Mouse (Mus musculus): Measurements from ENCODE around the gene Trim29. TPM values are rescaled to one million over a fixed set of nuclear protein-coding genes. Genes with fewer than 3 reads are reported as not detected.

Trim29 gene
- total and polyA plus RNA-seq, 3 experiments: not detected

DNA sequence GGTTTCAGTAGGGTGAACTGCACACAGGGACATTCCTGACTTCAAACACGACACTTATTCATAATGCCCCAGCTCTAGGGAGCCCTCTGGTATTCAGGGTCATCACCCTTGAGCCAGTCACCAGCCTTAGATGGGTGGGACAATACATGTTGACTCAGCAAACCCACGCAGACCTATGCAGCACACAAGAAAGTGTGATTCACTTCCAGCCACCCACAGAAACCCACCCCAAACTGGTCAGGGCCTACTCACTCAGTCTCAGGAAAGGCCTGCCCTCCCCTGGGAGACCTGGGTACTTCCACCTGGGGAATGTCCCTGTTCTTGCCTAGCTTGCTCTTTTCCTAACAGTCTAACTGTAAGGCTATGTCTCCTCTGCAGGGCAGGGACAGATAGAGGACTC, 48.7 kb upstream of the Trim29 start:
- no peak for TF ChIP-seq POLR2AphosphoS5 (IDR thresholded peaks at IDR 0.05; ENCODE audit: borderline replicate concordance, low read depth, low read length)
- no peak for TF ChIP-seq MYC (IDR thresholded peaks at IDR 0.05; ENCODE audit: low read depth, low read length)
- TF ChIP-seq CTCF (IDR thresholded peaks at IDR 0.05 in 2 of 3, conservative IDR thresholded peaks at IDR 0.05 in 1 of 3; ENCODE audit: control insufficient read depth in 1 of 3, insufficient read depth in 1 of 3, low read depth in 2 of 3, low read length in 3 of 3, poor library complexity in 1 of 3, severe bottlenecking in 1 of 3): peak in 1 of 3 experiments; percentile 8; a peak in 1 of 6 replicates
- TF ChIP-seq CHD1 (IDR thresholded peaks at IDR 0.05; ENCODE audit: low read depth, low read length): no peak
- TF ChIP-seq ZC3H11A (IDR thresholded peaks at IDR 0.05; ENCODE audit: low read depth, low read length): no peak
- TF ChIP-seq ZNF384 (IDR thresholded peaks at IDR 0.05; ENCODE audit: low read depth, low read length): no peak
- no peaks in the 10 kb centered on the region for H3K27me3 ChIP-seq (ENCODE audit: control insufficient read depth in 1 of 2, insufficient read depth in 2 of 2, low read length in 2 of 2)
- H3K4me1 ChIP-seq (ENCODE audit: control insufficient read depth in 1 of 2, insufficient read depth in 2 of 2, low read length in 2 of 2): no peaks in the 10 kb centered on the region
- no peaks in the 10 kb centered on the region for H3K36me3 ChIP-seq (ENCODE audit: control insufficient read depth in 1 of 2, insufficient read depth in 2 of 2, low read length in 2 of 2)
- DNase-seq (ENCODE audit: low read depth, low spot score): no peak
- H3K9ac ChIP-seq (ENCODE audit: control insufficient read depth, low read depth, low read length, poor library complexity, severe bottlenecking): no peak overlapping the region
- H3K4me3 ChIP-seq (ENCODE audit: control insufficient read depth in 1 of 2, insufficient read depth in 1 of 2, low read depth in 2 of 2, low read length in 2 of 2): no peak overlapping the region
- H3K27ac ChIP-seq (ENCODE audit: control insufficient read depth, low read depth, low read length): no peak overlapping the region
- no peaks in the 10 kb centered on the region for H3K9me3 ChIP-seq (replicated peaks; ENCODE audit: insufficient read depth, low read length)
- no peaks in the 10 kb centered on the region for H3K79me2 ChIP-seq (ENCODE audit: control insufficient read depth, insufficient read depth, low read length, poor library complexity)

DNA sequence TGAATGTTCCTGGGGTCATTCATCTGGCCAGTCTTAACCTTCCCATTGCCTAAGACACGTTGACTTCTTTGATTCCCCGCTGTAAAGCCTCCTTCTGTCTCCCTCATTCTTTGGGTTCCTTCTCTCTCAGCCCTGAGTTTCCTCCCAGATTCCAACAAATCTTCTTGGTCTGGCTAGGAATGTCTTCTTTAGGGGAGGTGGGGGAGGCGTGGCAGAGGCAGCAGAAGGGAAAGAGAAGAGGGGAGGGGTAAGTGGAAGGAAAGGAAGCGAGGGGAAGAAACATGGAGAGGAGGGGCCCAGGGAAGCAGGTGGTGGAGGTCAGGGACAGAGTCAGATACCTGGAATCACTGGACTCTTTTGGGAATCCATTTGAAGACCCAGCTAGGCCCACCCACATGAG, 48.3 kb upstream of the Trim29 start:
- no peak for DNase-seq (ENCODE audit: low read depth, low spot score)
- no peak overlapping the region for H3K9ac ChIP-seq (ENCODE audit: control insufficient read depth, low read depth, low read length, poor library complexity, severe bottlenecking)
- no peak overlapping the region for H3K27ac ChIP-seq (ENCODE audit: control insufficient read depth, low read depth, low read length)
- no peaks in the 10 kb centered on the region for H3K9me3 ChIP-seq (replicated peaks; ENCODE audit: insufficient read depth, low read length)
- TF ChIP-seq CHD2 (IDR thresholded peaks at IDR 0.05; ENCODE audit: low read length) (no peak), CTCF (IDR thresholded peaks at IDR 0.05 in 2 of 3, conservative IDR thresholded peaks at IDR 0.05 in 1 of 3; ENCODE audit: control insufficient read depth in 1 of 3, insufficient read depth in 1 of 3, low read depth in 2 of 3, low read length in 3 of 3, poor library complexity in 1 of 3, severe bottlenecking in 1 of 3) (no peak), ETS1 (IDR thresholded peaks at IDR 0.05; ENCODE audit: low read depth, low read length) (no peak), EP300 (IDR thresholded peaks at IDR 0.05; ENCODE audit: low read depth in 1 of 2, low read length in 2 of 2) (no peak), SMC3 (IDR thresholded peaks at IDR 0.05; ENCODE audit: low read depth, low read length) (no peak), GATA1 (IDR thresholded peaks at IDR 0.05; ENCODE audit: low read depth, low read length) (no peak), MEF2A (IDR thresholded peaks at IDR 0.05; ENCODE audit: extremely low read depth, insufficient replicate concordance, low read depth, low read length, poor library complexity, severe bottlenecking) (no peak), USF1 (IDR thresholded peaks at IDR 0.05; ENCODE audit: low read depth, low read length) (no peak), ELF1 (IDR thresholded peaks at IDR 0.05; ENCODE audit: low read depth, low read length) (no peak), MAX (IDR thresholded peaks at IDR 0.05; ENCODE audit: low read length) (no peak), JUND (IDR thresholded peaks at IDR 0.05; ENCODE audit: low read depth, low read length) (no peak), ZMIZ1 (IDR thresholded peaks at IDR 0.05; ENCODE audit: low read depth, low read length) (no peak), CHD1 (IDR thresholded peaks at IDR 0.05; ENCODE audit: low read depth, low read length) (no peak), TAL1 (IDR thresholded peaks at IDR 0.05; ENCODE audit: low read length) (no peak), RAD21 (IDR thresholded peaks at IDR 0.05; ENCODE audit: low read depth, low read length) (no peak), POLR2A (IDR thresholded peaks at IDR 0.05; ENCODE audit: control insufficient read depth in 1 of 2, insufficient read depth in 1 of 2, low read depth in 1 of 2, low read length in 2 of 2, poor library complexity in 1 of 2) (no peak), SIN3A (IDR thresholded peaks at IDR 0.05; ENCODE audit: low read length) (no peak)
- no peaks in the 10 kb centered on the region for H3K27me3 ChIP-seq (ENCODE audit: control insufficient read depth in 1 of 2, insufficient read depth in 2 of 2, low read length in 2 of 2)
- H3K4me3 ChIP-seq (ENCODE audit: control insufficient read depth in 1 of 2, insufficient read depth in 1 of 2, low read depth in 2 of 2, low read length in 2 of 2): no peak overlapping the region
- H3K4me1 ChIP-seq (ENCODE audit: control insufficient read depth in 1 of 2, insufficient read depth in 2 of 2, low read length in 2 of 2): no peaks in the 10 kb centered on the region
- 0 out of 4 replicates have a peak, but pooled peaks cover 0 to 2% of the 10 kb centered on the region in 2 experiments for H3K36me3 ChIP-seq (ENCODE audit: control insufficient read depth in 1 of 2, insufficient read depth in 2 of 2, low read length in 2 of 2)
- H3K79me2 ChIP-seq (ENCODE audit: control insufficient read depth, insufficient read depth, low read length, poor library complexity): no peaks in the 10 kb centered on the region

All from MEL (cell line).